Mouse (Mus musculus) heart, postnatal 4 days (tissue): Measurements from ENCODE around the gene Prtg. TPM values are rescaled to one million over a fixed set of nuclear protein-coding genes. Genes with fewer than 3 reads are reported as not detected.
A peak's percentile ranks its signal among the peaks of the same experiment; 100 is the strongest.

Experiments
- DNase-seq: peaks from one replicate; pipeline ENCODE4 v3.0.0; 2021
- total RNA-seq, 2 experiments: library from RNA; stranded (reverse); gene quantifications; 2 replicates each; pipeline ENCODE4 v1.2.3; 2021

Gene Prtg
- total RNA-seq = under 1 TPM; 0.36 to 0.57 TPM

DNA sequence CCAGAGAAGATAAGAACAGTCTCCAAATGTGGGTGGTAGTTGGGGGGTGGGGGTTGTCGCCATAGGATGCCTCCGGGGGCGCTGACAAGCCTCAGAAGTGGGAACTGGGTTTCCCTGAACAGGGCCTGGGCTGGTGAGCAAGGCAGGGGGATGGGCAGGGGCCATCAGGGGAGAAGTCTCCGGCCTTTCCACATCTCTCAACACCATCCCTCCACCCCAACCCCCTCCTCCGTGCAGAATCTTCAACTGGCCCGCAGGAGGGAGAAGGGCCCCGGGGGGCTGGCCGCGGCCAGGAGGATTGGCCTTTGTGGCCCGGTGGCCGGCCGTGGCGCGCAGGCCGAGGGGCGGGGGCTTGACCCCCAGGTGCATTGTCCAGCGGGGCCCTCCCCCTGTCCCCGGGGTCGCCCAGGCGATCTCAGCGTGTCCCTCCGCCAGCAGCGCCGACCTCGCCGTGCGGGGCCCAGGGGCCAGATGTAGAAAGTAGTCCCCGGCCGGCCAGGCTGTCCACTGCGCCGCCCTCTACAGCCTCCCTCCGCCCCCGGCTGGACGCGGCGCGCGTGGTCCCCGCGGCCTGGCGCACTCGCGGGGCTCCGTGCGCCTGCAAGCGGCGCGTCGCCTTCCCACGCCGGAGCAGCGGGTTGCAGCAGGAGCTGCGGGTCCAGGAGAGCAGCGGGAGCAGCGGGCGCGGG, at the start of gene Prtg:
Gene Prtg (plus strand): TSS at position 144 of the 689 bp plus-strand sequence.
- DNase-seq = peak; percentile 43

DNA sequence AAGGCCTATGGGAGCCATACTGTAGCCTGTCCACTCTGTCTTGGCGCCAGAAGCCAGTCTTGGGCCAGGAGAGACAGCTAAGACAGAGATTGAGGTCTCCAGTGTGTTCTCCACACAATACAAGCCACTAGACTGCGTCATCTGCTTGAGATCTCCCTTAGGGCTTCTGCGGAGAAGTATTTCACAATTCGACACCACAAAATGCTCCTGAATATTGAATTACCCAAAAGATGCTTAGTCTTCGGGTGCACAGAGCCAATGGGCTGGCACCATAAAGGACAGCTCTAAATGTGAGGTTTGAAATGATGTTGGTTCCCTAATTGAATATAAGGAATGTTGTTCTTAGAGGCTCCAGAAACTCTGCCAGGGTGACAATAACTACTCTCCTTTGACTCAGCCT, 49.5 kb upstream of the Prtg start:
- no peak for DNase-seq

DNA sequence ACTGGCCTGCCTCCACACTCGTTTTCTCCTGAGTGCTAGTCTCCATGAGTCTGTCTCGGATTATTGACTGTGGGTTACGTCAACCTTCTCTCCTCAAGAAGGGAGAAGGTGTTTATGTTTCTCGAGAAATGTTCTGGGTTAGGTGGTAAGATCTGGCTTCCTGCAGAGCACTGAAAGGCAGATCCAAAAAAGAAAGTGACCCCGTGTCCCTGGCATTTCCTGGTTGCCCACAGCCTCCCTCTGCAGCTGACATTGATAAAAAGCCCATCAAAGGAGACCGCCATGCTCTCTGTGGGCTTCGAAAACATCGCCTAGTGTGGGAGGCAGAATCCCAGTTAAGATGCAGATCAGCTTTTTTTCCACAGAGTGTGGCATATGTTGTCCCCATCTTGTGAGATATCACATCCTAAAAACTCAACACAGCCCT, 48.0 kb upstream of the Prtg start:
- no peak for DNase-seq

DNA sequence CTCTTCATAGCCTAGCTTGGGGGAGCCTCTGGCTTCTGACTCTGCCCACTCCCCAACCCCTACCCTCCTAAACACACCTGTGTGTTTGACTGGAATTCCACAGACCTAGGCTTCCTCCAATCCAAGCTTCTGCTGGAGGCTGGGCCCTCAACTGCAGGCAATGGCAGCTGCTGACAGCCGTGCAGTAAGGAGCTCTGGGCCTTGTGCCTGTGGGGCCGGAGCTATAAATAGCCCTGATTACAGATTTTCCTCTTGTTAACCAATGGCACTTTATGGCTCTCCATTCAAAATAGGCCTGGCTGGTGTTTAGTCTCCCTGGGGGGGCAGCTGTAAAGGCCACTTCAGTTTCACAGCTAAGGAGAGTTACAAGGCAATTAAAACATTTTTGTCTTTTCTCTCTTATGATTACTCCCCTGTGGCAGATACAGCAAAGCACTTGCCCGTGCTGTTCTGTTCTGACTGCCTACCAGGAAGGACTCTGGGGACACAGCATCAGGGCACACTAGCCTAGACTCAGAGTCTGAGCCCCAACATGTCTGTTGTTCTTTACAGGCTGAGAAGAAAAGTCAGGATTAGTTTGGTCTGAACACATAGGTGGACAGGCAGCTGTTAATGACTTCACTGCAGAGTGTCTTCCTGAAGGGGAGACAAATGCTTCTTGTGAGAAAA, 43.5 kb upstream of the Prtg start:
- DNase-seq = peak; percentile 75

DNA sequence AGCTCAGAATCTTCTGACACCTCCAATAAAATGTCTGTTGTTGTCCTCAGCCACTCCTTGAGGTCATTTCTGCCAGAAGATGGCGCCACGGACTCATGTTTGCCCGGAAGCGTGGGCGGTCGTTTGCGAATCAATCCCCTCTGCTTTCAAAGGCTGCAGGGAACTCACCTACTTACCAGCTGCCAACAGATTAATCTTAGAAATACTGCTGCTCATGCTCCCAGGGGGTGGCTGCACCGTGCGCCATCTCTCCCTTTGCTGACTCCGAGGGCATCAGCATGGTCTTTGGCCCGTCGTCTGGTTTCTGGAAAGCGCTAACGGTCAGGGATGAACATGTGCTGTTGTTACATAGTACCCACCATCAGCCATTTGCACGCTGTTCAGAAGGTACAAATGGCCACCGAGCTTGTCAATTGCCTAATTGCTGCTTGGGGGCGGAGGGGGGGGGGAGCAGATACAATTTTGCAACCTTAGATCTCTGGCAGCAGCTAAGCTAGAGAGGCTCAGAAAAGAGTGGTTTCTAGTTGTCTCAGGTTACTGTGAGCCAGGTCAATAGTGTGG, 39.8 kb upstream of the Prtg start:
- peak; percentile 95 for DNase-seq

DNA sequence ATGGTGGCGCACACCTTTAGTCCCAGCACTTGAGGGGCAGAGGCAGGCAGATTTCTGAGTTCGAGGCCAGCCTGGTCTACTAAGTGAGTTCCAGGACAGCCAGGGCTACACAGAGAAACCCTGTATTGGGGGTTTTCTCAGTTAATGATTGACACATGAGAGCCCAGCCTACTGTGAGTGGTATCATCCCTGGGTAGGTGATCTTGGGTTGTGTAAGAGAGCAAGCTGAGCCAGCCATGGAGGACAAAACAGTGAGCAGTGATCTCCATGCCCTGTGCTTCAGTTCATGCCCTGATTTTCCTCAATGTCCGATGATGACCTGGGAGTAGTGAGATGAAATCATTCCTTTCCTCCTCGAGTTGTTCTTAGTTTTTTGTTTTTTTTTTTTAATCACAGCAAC, 31.7 kb upstream of the Prtg start:
- no peak for DNase-seq

DNA sequence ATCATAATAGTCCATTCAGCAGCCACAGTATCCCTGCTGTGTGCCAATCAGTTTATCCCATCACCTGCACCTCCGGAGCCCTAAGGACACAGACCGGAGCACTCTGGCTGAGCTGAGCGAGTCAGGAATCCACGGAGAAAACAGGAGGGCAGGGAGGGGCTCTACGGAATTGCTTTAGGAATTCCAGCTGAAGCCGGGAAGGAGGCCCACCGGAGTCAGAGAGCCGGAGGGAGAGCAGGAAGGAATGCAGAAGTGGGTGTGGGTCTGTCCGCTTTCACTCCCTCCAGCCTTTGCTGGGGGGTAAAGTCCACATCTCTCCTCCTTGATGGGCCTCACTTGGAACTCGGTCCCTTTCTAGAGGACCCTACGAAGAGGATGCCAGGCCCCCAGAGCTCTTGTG, 27.7 kb upstream of the Prtg start:
- DNase-seq = no peak

DNA sequence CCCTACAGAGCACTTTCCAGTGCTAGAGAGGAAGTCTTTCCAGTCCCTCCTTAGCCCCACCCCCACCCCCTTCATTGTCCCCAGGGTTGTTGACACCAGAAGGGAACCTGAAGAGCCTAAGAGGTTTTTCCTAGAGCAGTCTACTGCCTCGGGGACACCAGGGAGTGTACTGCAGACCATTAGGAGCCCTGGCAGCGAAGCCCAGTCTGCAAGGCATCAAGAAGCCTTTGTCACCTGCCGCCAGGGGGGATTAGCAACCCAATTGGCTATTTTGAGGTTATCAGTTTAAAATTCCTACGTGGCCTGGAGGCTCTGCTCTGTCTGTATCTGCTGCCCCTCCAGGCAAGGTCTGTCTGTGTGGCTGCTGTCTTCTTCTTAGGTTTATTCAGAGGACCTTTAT, 26.9 kb upstream of the Prtg start:
- DNase-seq = no peak

DNA sequence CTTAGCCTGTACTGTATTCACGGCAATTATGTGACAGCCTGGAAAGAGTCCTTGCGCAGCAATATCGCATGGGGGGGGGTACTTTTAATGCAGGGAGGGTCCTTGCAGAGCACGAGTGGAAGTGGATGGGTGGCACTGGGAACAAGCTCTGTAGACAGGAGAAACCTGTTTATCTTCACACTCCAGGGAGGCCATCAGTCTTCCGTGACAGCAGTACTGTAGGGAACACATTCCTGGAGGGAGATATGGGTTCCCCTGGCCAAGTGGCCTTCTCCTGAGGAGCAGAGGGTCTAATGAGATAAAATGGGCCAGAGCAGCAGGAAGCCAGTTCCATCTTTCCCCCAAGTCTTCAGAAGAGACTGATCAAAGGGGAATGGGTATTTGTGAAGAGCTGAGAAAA, 26.0 kb upstream of the Prtg start:
- no peak for DNase-seq

DNA sequence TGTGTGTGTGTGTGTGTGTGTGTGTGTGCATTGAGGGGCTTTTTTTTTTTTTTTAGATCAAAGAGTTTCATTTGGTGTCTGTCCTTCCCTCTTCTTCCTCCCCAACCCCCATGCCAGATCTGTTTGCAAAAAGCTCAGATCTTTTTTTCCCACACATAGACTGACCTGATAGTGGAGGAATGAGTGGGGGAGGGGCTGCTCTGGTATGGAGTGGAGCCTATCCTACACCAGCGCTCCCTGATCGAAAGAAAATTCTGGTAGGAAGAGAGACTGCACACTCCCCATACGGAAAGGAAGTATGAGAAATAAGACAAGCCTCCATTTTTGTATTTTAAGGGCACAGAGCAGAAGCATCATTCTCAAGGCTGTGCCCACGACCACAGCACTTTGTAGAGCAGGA, 25.2 kb upstream of the Prtg start:
- DNase-seq = no peak

DNA sequence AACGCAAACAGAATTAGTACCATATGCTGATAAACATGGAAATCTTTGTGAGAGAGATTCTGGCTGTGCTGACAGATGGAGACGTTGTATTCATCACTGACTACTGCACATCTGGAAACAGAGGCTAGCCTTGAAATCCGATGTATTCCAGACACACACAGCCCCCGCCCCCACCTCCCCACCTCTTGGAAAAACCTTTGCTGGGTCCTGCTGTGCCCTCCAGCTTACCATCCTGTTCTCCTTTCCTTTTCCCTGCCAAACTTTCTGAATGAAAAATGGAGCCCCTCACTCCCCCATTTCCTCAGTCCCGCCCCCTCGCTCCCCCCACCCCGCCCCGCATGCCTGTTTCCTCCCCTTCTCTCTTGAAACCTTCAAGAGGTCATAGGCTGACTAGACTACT, 24.6 kb upstream of the Prtg start:
- DNase-seq = no peak

DNA sequence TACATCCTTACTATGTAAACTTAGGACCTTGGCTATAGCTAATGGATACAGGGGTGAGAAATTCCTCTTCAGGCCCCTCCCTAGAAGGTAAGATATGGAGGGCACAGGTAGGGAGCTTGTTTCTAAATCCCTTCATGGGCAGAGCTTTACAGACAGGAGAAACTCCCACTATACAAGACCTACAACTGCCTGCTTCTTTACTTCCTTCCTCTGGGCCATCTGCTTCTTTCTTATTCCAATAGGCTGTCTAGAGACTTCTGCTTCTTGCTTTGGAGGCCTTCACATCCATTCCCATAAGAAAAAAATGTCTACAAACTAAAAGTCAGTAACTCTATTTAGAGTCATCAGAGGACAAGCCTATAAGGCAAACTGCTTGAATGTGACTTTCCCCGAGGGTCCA, 18.9 kb upstream of the Prtg start:
- no peak for DNase-seq

DNA sequence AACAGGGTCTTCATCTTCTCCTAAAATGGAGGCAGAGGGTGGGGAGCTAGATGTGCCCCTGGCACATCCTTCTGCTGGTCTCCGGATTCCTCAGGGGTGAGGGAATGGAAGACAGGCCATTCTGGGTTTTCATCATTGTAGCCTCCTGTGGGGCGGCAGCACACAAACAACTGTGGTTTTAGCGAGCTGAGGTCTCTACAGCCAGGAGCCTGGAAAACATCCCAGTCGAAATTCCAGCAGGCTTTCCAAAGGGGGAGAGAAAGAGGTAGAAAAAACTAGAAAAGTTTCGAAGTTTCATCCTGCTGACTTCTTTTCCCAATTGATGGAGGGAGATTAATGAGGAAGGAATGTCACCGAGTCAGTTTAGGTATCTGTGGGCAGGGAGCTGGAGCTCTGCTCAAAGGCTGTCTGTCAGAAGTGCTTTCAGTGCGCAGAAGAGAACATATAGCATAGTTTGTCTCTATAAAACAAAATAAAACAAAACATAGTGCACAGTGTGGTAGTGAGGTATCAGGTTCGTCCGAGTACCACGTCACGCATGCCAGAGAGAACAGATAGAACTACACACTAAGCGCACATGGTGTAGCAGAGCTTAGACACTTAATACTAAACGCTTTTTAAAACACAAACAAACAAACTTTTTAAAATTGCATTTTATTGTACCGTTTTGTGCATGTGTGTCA, 16.0 kb upstream of the Prtg start:
- no peak for DNase-seq

DNA sequence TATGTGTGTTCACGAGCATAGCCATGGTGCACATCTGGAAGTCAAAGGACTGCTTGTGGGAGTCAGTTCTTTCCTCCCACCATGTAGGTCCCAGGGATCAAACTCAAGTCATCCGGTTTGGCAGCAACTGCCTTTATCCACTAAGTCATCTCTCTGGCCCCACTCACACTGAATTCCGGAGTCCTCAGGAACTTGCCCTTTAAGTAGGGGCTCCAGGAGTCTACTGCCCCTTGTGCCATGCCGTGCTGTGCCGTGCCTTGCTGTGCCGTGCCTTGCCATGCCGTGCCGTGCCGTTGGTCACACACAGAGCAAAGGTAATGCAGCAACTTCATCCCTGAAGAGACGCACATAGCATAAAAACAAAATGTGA, 15.5 kb upstream of the Prtg start:
- DNase-seq = no peak

DNA sequence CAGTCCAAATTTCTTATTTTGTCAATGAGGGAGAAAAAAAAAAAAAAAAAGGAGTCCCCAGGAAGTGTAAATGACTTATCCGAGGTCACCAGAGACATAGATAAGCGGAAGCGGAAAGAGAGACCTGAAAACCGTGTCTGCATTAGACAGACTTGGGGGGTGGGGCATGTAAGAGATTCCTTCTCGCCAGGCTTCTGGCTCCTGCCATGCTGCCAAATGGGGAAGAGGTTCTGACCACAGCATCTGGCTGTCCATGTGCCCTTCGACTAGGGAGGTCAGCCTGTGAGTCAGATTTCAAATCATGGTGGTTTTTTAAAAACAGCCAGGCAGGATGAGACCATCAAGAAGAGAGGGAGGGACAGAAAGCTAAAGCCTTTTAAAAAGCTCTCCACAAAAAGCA, 15.0 kb upstream of the Prtg start:
- peak; percentile 16 for DNase-seq

DNA sequence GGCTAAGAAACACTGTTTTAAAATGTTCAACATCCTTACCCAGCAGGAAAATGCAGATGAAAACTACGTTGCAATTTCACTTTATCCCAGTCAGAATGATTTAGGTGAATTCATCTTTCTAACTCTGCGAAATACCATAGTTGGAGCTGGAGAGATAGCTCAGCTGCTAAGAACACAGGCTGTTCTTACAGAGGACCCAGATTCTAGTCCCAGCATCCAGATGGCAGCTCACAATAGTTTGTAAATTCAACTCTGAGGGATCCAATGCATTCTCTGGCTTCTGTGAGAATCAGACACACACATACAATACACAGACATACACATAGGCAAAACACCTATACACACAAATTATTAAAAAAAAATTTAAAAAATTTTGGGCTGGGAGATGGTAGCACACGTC, 11.4 kb upstream of the Prtg start:
- DNase-seq = no peak

DNA sequence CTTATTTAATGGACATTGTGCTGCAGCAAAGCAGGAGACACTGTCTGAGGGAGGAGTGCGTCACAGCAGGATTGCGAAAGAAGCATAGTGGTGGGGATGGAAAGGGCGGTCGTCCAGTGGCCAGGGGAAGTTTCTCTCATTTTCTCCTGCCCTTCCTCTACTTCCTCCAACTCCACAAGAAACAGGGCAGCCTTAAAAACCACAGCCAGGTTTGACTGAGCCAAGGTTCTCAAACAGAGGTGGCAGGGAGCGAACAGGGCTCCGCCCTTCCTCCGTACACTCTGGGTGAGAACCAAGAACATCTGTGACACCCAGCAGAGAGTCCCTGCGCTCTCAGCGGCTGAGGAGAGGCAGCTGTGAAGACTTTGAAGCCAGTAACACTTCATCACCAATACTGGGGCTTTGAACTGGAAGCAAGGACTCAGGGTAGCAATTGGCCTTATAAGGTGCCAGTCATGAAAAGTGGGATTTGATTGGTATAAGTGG, 9.5 kb upstream of the Prtg start:
- peak; percentile 56 for DNase-seq

DNA sequence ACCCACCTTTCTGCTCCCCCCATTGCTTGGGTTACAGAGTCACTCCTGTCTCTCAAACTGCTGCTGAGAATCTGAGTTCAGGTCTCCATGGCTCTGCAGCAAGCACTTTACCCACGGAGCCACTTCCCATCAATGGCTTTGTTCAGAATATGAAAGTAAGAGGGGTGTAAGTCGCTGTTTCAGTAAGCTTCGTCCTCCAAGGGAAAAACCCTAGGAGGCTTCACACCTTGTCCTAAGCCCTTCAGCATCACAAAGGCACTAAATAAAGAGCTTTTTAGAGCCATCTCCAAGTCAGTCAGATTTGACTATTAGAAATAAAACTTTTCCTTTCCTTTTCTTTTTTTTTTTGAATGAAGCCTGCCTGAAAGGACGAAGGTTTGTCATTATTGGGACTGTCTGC, 3.4 kb upstream of the Prtg start:
- no peak for DNase-seq

DNA sequence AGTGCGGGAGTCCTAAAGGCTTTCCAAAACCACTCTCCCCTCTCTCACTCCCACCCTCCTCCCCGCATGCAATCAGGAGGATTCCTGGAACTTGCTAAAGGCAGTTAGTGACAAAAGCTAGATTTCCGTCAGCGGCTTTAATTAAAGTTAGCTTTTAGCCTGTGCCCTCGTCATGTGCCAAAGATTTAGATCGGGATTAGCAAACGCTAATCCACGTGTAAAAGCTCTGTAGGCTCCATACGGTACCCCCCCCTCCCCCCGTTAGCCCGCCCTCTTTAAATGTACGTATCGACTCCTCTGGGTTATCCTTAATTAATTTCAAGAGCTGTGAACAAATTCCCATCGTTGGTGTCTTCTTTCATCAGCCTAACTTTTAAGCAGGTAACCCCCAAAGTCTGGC, 528 bp upstream of the Prtg start:
- DNase-seq = no peak

DNA sequence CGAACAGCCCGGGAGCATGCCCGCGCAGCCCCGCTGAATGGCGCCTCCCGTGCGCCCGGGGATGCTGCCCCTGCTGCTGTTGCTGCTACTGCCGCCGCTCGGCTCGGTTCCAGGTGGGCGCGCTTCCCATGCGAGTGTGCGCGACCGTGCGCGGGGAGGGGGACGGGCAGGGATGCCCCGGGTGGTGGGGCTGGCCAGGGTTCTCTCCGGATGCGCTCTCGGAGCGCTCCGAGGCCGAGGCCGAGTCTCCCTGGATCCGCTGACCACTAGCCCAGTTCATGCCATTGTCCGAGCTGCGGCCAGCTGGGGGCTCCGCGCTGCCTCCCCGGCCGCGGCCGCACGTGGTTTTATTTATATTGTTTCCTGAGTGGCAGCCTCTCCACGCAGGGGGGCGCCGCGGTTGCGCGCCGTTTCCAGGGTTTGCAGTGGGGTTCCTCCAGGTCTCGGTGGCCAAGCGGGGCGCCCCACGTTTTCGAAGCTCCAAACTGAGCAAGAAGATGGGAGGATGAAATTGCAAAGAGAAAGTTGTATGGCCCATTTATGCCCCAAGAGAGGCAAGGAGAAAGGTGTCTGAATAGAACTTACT, 839 bp downstream of the Prtg start:
- DNase-seq = peak; percentile 62

DNA sequence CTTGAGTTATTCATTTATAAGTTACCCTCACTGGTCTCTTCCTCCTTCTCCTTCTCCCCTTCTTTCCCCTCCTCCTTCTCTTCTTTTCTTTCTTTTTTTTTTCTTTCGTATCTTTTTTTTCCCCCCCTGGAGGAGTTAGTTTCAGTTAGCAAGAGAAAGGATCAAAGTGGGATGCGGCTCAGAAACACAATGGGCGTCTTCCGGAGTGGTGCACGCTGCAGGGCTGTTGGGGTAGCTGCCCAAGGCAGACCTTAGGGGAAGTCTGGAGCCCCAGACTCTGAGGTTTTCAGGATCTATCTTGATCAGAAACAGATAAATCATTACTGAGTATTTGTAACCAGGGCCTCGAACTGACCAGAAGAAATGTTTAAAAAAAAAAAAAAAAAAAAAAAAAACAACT, 1.5 kb downstream of the Prtg start:
- DNase-seq = no peak

DNA sequence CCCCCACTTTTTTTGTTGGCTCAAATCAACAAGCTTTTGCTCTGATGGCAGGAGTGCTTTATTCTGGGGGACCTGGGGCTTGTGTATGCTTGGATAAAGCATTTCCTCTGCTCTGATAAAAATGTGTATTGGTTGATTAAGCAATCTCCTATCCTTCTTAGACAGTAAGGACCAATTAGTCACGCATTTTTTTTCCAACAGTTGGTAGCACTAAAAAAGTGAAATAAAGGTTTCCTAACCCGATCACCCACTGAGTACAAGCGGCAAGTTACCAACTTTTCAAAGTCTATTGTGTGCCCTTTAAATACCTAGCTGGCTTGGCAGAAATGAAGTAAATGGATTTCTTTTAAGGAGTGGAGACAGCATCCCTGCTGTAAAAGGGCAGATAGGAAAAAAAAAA, 1.9 kb downstream of the Prtg start:
- no peak for DNase-seq

DNA sequence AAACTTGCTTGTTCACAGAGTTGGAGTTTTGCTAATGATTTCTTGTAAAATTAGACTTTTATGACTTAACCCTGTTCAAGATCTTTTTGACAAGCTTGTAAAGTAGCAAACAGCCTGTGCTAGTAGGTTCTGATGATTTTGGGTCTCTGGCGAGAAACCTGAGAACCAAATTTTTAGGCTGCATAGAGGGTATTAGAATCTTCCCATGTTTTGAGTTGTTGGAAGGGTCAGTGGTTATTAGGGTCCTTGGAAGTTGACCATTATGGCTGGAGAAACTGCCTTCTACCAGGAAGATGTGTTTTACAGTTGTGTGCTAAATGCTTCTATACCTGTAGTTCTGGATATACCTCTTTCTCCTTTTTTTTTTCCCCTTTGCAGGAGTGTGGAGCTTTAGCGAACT, 2.4 kb downstream of the Prtg start:
- DNase-seq = no peak
